Mouse (Mus musculus) cerebellum, adult 8-10 months (tissue): ENCODE measurements around the gene Irf2bpl.

Experiments
- DNase-seq: peaks from one replicate; pipeline ENCODE4 v3.0.0; 2022

Gene Irf2bpl

GRCm38 (mm10) chr12:86858498-86858897, 26.1 kb downstream of the Irf2bpl start:
- no peak for DNase-seq

GRCm38 (mm10) chr12:86857290-86857689, 27.3 kb downstream of the Irf2bpl start:
- DNase-seq: no peak

- DNase-seq: no peak
Observed at GRCm38 (mm10) chr12:86855670-86856069, 28.9 kb downstream of the Irf2bpl start.

GRCm38 (mm10) chr12:86853516-86853915, 31.1 kb downstream of the Irf2bpl start:
- no peak for DNase-seq

- no peak for DNase-seq
Observed at GRCm38 (mm10) chr12:86851313-86851712, 33.3 kb downstream of the Irf2bpl start.

GRCm38 (mm10) chr12:86850746-86851145, 33.9 kb downstream of the Irf2bpl start:
- no peak for DNase-seq

GRCm38 (mm10) chr12:86849945-86850626, 34.5 kb downstream of the Irf2bpl start:
- DNase-seq: no peak

GRCm38 (mm10) chr12:86842866-86843459, 41.6 kb downstream of the Irf2bpl start:
- DNase-seq: no peak

GRCm38 (mm10) chr12:86840526-86840925, 44.1 kb downstream of the Irf2bpl start:
- DNase-seq: no peak

- DNase-seq: no peak
Observed at GRCm38 (mm10) chr12:86838181-86838580, 46.4 kb downstream of the Irf2bpl start.

- no peak for DNase-seq
Observed at GRCm38 (mm10) chr12:86836431-86837047, 48.1 kb downstream of the Irf2bpl start.

GRCm38 (mm10) chr12:86835899-86836298, 48.7 kb downstream of the Irf2bpl start:
- no peak for DNase-seq

GRCm38 (mm10) chr12:86834416-86834772, 50.2 kb downstream of the Irf2bpl start:
- no peak for DNase-seq

- no peak for DNase-seq
Observed at GRCm38 (mm10) chr12:86833711-86834415, 50.7 kb downstream of the Irf2bpl start.

GRCm38 (mm10) chr12:86832551-86833182, 51.9 kb downstream of the Irf2bpl start:
- no peak for DNase-seq

GRCm38 (mm10) chr12:86831591-86832550, 52.7 kb downstream of the Irf2bpl start:
- DNase-seq: no peak
